Mouse (Mus musculus) sigmoid colon, adult 10 weeks (tissue): Measurements from ENCODE around the gene 1700040F15Rik. TPM values are rescaled to one million over a fixed set of nuclear protein-coding genes. Genes with fewer than 3 reads are reported as not detected.

ENCODE experiments used
- polyA plus RNA-seq: library from polyadenylated mRNA; stranded (reverse); fragments of 350-450 nt; fragmentation: Illumina TruSeq; extraction: RNeasy Lipid Tissue Mini Kit (QIAGEN cat#74804); gene quantifications from one replicate; pipeline ENCODE4 v1.2.3, GENCODE M21; 2014; ENCODE audit warnings: low read depth, low replicate concordance

The 1700040F15Rik gene
- not detected for polyA plus RNA-seq

DNA sequence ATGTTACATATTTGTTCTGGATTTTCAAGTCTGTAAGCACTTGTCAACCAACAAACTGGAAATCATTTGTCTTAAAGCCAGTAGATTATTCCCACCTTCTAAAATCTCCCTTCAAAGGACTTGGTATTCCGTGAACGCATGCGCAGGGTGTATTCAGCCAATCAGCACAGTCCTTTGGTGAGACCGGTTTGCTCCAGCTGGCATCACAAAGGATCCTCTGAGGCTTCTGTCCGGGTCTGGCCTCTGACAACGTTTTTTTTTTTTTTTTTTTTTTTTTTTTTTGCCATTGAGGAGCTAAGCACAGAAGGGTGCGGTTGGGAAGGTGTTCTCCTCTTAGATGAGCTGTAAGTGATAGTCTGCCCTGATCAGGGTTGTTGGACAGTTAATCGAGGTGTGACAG lies at the start of gene 1700040F15Rik:
Gene 1700040F15Rik, plus strand, starts transcription at position 301 of the 400 bp plus-strand sequence.

